Mouse (Mus musculus): ENCODE measurements around the gene Nlgn1. TPM values are rescaled to one million over a fixed set of nuclear protein-coding genes. Genes with fewer than 3 reads are reported as not detected.

The Nlgn1 gene
- polyA plus RNA-seq, 1 experiment from 2014 or later, result 2.5 TPM

- Histone ChIP-seq H3K4me1 (replicated peaks) (no peaks in the 10 kb centered on the region), H3K9me3 (no peaks in the 10 kb centered on the region), H3K27me3 (ENCODE audit: insufficient read depth, poor library complexity, severe bottlenecking) (no peaks in the 10 kb centered on the region), H3K27ac (no peak overlapping the region), H3K36me3 (no peaks in the 10 kb centered on the region), H3K4me3 (no peak overlapping the region)
- WGBS, result 83% methylated on average over 3 of the region's 3 CpGs
- no peak for DNase-seq (ENCODE audit: low spot score)
Measured at GRCm38 (mm10) chr3:25443657-25444056, 888.6 kb downstream of the Nlgn1 start.

DNA sequence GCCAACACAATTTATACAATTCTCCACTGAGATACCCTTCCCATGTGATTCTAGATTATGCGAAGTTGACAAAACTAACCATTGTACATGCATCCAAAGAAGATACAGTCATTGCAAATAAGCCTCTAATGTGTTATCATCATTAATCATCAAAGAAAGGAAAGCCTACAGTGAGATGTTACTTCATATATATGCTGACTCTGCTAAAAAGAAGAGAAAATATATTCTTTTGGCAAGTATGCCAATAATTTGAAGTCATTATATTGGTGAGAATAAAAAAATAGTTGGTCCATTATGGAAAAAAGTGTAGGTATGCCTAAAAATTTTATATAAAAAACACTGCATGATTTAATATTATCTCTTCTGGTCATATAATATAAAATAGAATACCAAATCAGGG lies 889.6 kb downstream of the Nlgn1 start:
- no peak for DNase-seq (ENCODE audit: low spot score)
- no peak overlapping the region for H3K27ac ChIP-seq
- no peaks in the 10 kb centered on the region for H3K27me3 ChIP-seq (ENCODE audit: insufficient read depth, poor library complexity, severe bottlenecking)
- no peaks in the 10 kb centered on the region for H3K36me3 ChIP-seq
- no peak overlapping the region for H3K4me3 ChIP-seq
- no peaks in the 10 kb centered on the region for H3K9me3 ChIP-seq
- 92% methylated on average over 1 of the region's 1 CpGs for WGBS
- H3K4me1 ChIP-seq (replicated peaks), result no peaks in the 10 kb centered on the region

GRCm38 (mm10) chr3:25426931-25427330 lies 905.3 kb downstream of the Nlgn1 start:
- DNase-seq (ENCODE audit: low spot score), result no peak
- Histone ChIP-seq H3K27me3 (ENCODE audit: insufficient read depth, poor library complexity, severe bottlenecking) (no peaks in the 10 kb centered on the region), H3K4me1 (replicated peaks) (no peaks in the 10 kb centered on the region), H3K36me3 (no peaks in the 10 kb centered on the region), H3K27ac (no peak overlapping the region), H3K4me3 (no peak overlapping the region), H3K9me3 (no peaks in the 10 kb centered on the region)

- no peak for DNase-seq (ENCODE audit: low spot score)
- Histone ChIP-seq H3K4me1 (replicated peaks) (no peaks in the 10 kb centered on the region), H3K36me3 (no peaks in the 10 kb centered on the region), H3K27me3 (ENCODE audit: insufficient read depth, poor library complexity, severe bottlenecking) (no peaks in the 10 kb centered on the region), H3K4me3 (no peak overlapping the region), H3K27ac (no peak overlapping the region), H3K9me3 (no peaks in the 10 kb centered on the region)
- 91% methylated on average over 4 of the region's 4 CpGs for WGBS
Measured at GRCm38 (mm10) chr3:25412003-25412402, 920.3 kb downstream of the Nlgn1 start.

Data from hindbrain, embryonic 10.5 days (tissue).